Mouse (Mus musculus) bone marrow, adult 2 months (tissue): ENCODE data around the gene Ces5a.

Experiments used
- CTCF ChIP-seq: fragments of 200-500 bp; IDR thresholded peaks from 2 replicates; pipeline ENCODE4 v1.5.1; 2011; ENCODE audit warnings: low read length, control low read depth; ENCODE audit not compliant: control insufficient read depth, insufficient read depth
- POLR2A ChIP-seq: fragments of 200-500 bp; IDR thresholded peaks from 2 replicates; pipeline ENCODE4 v1.6.1; 2011; ENCODE audit warnings: low read depth, mild to moderate bottlenecking, control low read depth, low read length, borderline replicate concordance; ENCODE audit not compliant: control insufficient read depth

DNA sequence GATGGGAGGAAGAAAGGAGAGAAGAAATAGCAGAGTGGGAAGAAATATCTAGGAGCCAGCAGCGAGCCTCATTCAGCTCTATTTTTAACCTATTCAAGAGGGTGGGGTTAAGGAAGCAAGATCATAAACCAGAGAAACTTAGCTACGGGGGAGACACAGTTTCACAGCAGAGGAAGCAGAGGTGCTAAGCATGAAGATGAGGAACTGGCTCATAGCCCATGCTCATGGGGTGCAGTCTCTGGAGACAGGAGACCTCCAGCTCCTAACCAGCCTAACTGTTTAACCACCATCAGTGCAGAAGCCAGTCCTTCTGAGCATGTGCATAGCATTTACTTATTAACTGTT lies 34.5 kb upstream of the Ces5a start:
- TF ChIP-seq CTCF (no peak), POLR2A (no peak)
